Mouse (Mus musculus) C2C12 (cell line): Measurements from ENCODE around the gene Gm11549.

Source experiments
- CTCF ChIP-seq: IDR thresholded peaks from one replicate; pipeline ENCODE4 v1.5.1; 2011; ENCODE audit not compliant: control insufficient read depth, insufficient read depth, insufficient read length
- MYOD1 ChIP-seq: IDR thresholded peaks from one replicate; pipeline ENCODE4 v1.6.1; 2011; ENCODE audit warnings: low read depth; ENCODE audit not compliant: control insufficient read depth, insufficient read length
- USF1 ChIP-seq: IDR thresholded peaks from one replicate; pipeline ENCODE4 v1.6.1; 2011; ENCODE audit warnings: low read depth, mild to moderate bottlenecking, control low read depth, moderate library complexity

DNA sequence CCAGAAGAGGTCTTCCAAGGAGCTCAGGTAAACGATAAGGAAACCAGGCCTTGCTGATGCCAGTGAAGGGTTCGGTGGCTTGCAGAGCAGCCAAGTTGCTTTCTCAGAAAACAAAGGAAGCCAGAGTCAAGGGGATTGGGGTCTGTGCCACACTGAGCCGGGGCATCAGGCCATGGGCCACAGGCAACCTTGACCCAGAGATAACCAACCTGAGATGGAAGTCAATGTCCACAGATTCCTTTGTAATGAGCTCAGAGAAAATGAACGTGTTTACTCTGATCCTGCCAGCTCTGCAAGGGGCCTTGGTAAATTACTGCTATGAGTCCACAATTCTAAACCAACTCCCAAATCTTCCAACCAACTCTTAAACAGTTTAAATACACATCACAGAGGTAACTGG is 49.8 kb downstream of the Gm11549 start:
- TF ChIP-seq CTCF (no peak), USF1 (no peak), MYOD1 (no peak)
